Mouse (Mus musculus) retina, postnatal 1 day (tissue): ENCODE measurements around the gene Itpripl1.
"Not testable (repeated sequence)": the region's sequence is repeated elsewhere in the genome, so short reads cannot be mapped to it uniquely, and the experiment has no call there.

Source experiments
- DNase-seq: peaks from one replicate; pipeline ENCODE4 v3.0.0-alpha.2; 2012

The Itpripl1 gene

GRCm38 (mm10) chr2:127143158-127144063 is at the start of gene Itpripl1:
Gene Itpripl1, minus strand, starts transcription at chr2:127143442.
- peak; percentile 77 for DNase-seq

- DNase-seq, result no peak
Observed at GRCm38 (mm10) chr2:127189574-127189973, 46.3 kb upstream of the Itpripl1 start.

DNA sequence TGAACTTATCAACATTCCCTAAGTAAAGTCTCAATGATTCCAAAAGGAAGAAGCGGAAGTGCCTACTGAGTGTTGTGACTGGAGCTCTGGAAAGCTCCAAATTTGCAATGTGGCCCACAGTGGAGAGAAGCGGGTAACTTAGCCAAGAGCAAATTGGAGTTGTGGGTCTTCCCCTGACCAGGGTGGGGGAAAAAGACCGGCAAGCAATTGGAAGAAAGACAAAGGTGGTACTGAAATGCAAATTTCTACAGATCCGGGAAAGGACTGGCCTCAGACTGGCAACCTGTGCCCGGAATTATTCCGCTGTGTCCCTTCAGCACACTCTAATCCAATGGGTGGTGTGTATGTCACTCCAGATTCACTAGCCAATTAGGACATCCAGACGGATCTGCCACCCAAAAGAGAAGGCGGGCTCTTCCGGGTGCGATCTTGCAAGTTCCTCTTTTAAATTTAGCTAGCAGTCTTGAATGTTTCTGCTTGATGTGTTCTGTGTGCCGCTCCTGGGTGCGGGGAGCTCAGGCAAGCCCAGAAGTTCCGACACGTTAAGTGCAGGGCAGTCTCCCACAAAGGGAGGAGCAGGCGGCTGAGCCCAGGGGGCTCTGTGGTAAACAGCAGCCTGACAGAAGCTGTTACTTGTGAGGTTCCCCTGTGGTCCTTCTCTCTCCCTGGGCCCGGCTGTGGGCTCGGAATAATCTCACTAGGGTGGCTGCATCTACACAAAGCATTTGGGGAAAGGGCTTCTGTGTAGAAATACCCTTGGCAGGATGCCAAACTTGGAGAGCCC is 39.5 kb upstream of the Itpripl1 start:
- peak; percentile 96 for DNase-seq

GRCm38 (mm10) chr2:127166261-127166660 is 23.0 kb upstream of the Itpripl1 start:
- DNase-seq, result peak; percentile 65

DNA sequence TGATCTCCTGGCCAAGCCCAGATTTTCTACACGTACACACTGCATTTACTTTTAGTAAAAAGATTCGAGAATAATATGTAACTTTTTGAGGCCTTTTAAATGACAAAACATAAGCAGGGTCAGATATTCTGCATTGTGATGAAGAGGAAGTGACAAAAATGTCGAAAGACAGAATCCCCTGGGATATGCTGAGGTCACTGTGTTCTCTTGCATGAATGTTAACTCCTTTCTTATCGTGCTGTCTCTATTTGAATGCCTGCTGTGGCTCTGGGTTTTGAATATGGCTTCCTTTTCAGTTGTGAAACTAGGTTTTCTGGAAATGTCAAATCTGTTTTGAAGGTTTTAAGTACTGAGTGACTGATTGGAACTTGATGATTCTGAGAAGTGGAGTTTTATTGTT is 22.4 kb upstream of the Itpripl1 start:
- DNase-seq, result no peak

DNA sequence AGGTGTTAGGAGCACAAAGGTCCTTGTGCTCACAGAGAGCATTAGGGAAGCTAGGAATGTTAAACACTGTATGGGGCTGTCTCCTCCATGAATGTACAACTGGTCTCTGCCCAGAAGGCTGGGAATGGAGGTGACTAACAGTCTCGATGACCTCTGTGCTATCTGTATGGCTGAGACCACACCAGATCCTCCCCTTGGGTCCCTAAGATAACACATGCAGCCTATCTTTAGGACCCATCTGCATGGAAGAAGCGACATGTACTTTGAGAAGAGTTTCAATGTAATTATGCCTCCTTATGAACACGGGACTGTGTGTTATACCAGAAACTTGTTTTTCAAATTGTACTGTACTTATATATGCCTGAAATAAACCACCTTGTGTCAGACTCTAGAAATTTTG is 2.5 kb upstream of the Itpripl1 start:
- DNase-seq, result no peak

DNA sequence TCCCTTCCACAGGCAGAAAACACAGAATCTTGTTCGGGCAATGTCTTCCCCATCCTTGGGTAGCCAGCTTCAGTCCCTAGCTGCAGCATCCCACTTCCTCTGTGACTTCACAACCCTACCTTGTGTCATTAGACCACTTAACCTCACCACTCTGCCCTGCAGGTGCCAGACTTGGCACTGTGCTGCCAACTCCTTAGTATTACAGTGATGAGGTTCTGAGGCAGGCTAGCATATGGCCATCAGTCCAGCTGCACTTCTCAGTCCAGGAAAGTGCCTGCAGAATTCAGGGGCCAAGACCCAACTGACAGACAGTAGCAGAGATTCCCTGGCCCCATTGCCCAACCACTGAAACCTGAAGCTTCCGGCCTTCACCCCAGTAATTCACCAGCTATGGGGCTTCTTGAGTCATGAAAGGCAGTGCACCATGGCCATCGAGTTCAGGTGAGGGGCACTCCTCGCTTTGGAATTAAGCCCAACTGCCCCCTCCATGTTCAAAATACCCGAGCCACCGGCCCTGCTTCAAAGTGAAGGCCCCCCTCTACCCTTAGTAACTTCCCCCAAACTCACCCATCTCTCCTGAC is 575 bp downstream of the Itpripl1 start:
- DNase-seq, result no peak

DNA sequence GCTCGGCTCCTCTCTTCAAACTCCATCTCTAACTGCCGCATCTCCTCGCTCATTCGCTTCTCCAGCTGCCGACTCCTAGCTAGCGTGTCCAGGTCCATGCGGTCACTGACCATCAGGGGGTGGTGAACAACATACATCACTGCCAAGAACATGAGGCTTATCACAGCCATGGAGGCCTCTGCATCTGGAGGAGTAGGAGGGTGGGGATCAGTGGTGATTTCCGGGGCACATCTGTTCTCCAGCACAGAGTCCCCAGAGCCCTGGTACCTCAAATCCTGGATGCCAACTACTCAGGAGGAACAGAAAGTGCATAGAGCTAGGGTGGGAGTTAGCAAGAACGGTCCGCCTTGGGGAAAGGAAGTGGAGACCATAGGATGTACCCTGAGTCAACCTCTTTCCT is 1.2 kb downstream of the Itpripl1 start:
- no peak for DNase-seq

GRCm38 (mm10) chr2:127140011-127140410 is 3.2 kb downstream of the Itpripl1 start:
- DNase-seq, result no peak

DNA sequence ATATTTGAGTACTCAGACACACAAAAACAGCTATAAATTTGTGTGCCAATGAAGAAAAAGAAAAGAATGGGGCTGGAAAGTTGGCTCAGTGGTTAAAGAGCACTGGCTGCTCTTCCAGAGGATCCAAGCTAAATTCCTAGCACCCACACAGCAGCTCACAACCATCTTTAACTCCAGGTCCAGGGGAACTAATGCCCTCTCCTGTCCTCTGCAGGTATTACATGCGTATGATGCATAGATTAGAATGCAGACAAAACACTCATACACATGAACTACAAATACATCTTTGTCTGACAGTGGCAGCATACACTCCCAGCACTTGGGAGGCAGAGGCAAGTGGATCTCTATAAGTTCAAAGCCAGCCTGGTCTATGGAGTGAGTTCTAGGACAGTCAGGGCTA is 3.6 kb downstream of the Itpripl1 start:
- no peak for DNase-seq

- no peak for DNase-seq
Observed at GRCm38 (mm10) chr2:127139094-127139493, 4.1 kb downstream of the Itpripl1 start.

DNA sequence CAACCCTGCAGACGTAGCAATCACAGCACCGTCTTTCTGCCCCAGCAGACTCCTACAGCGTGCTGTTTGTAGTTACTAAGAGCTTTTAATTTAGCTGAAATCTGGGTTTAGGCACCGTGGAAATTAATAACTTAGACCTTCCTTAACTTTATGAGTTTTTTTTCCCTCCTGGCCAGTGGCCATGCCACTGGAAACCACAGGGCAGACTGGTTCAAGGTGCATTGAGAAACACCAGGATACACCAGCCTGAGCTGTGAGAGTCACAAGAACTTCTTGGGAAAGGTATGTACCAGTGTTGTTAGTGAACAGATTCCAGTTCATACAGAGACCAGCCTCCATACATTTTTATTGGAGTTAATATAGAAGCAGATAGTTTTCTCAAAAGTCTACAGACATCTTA is 4.8 kb downstream of the Itpripl1 start:
- DNase-seq, result no peak

DNA sequence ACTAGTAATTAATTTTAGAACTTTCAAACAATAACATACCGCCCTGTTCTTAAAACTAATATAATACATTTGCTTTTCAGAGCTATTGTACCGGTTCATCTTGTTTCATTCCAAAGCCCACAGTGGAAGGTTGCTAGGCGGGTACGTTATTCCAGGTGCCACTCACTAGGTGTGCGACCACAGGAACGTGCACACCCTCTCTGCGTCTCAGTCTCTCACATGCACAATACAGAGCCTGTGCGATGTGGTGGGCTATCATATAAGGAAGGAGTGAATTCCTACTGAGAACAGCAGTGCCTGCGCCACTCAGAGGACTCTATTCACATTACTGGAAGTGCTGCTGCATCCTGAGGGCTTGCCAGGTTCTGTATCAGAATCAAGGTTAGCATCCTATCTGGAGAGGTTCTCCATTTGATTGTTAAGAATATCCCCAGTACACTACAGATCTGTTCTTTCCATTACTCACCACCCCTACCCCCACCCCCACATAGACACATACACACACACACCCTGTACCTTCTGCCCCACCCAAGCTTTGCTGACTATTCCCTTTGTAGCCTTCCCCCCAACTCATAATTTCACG is 5.3 kb downstream of the Itpripl1 start:
- DNase-seq, result no peak

- peak; percentile 94 for DNase-seq
Observed at GRCm38 (mm10) chr2:127136979-127137378, 6.3 kb downstream of the Itpripl1 start.

DNA sequence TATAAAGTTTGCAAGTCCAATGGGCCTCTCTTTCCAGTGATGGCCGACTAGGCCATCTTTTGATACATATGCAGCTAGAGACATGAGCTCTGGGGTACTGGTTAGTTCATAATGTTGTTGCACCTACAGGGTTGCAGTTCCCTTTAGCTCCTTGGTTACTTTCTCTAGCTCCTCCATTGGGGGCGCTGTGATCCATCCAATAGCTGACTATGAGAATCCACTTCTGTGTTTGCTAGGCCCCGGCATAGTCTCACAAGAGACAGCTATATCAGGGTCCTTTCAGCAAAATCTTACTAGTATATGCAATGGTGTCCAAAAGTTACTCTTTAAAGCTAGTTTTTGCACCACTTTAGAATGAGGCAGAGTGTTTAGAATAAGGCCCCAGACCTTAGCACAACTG is 8.0 kb downstream of the Itpripl1 start:
- DNase-seq, result not testable (repeated sequence)

GRCm38 (mm10) chr2:127133621-127134461 is 9.4 kb downstream of the Itpripl1 start, which contains the start of gene Ncaph:
Gene Ncaph, minus strand, starts transcription at chr2:127133954.
- peak; percentile 94 for DNase-seq

GRCm38 (mm10) chr2:127131353-127131752 is 11.9 kb downstream of the Itpripl1 start:
- DNase-seq, result no peak

DNA sequence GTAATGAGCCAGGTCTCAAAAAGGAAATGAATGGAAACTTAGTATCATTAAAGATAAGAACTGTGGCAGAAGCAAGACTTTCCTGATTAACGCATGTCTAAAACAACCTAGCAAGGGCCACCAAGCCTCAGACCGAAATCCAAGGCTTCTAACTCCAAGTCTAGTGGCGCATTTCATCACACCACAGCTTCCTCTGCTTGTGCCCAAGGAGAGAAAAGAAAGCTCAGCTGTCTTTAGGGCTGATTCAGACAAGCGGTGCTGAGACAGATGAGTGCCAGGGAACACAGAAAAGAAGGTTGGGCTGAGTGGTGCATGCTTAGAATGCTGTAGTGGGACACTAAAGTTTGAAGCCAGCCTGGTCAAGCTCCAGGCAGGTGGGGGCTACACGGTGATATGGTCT is 14.3 kb downstream of the Itpripl1 start:
- DNase-seq, result no peak

GRCm38 (mm10) chr2:127121591-127122235 is 21.5 kb downstream of the Itpripl1 start:
- DNase-seq, result no peak

DNA sequence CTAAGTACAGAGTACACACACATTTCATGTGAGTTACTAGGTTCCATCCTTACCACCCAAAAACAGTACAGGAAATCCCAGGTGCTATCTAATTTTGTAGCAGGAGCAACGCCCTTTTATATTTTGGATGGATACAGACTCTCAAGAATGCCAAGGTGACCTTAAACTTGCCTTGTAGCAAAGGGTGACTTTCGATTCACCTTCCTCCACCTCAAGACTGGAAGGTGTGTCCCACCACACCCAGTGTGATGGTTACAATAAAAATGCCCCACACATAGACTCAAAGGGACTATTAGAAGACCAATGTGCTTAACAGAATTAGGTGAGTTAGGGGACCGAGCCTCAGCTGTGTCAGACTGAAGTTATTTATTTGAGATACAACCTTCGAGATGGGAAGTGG is 34.3 kb downstream of the Itpripl1 start:
- no peak for DNase-seq

GRCm38 (mm10) chr2:127092000-127092399 is 51.2 kb downstream of the Itpripl1 start:
- DNase-seq, result no peak

- DNase-seq, result not testable (repeated sequence)
Observed at GRCm38 (mm10) chr2:127090151-127090550, 53.1 kb downstream of the Itpripl1 start.
